Mouse (Mus musculus) cerebellum, adult 11 months (tissue): ENCODE measurements around the gene Mpo.

Source experiments
- DNase-seq: peaks from one replicate; pipeline ENCODE4 v3.0.0; 2022

Mpo gene

GRCm38 (mm10) chr11:87793460-87793859 is at the start of gene Mpo:
TSS of gene Mpo (plus strand) at chr11:87793581.
- DNase-seq: no peak

DNA sequence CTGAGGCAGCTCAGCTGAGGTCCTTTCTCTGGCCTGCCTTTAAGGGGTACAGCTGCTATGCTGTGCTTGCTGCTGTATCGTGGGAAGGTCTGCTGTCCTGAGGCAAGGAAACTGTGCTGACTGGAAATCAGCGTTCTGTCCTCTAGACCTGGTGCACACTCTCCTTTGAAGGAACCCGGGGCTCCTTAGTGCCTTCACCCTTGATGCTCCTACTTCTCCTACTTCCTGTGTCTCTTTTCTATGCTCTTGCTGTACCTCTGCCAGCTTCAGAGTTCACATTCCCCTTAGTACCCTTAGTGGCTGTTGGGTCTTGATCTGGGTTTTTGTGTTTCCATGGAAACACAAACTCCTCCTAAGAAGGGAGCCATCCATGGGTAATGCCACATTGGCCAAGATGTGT is 49.7 kb upstream of the Mpo start:
- DNase-seq: no peak

DNA sequence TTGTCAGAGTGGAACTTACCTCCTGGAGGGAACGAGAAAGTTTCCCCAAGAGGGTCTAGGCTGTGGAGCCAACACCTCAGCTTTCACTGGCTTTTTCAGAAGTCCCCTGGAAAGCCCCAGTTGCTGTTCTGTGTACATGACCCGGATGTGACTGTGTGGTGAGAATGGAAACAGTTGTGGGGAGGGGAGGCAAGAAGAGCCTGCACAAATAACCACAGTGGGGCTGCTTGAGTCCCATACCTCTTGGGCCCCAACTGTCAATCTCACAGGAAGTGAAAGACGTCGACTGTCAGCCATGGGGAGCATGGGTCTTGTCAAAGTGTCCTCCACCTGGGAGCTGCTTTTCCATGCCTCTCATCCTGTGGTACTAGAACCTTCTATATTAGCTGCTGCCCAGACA is 48.4 kb upstream of the Mpo start:
- no peak for DNase-seq

DNA sequence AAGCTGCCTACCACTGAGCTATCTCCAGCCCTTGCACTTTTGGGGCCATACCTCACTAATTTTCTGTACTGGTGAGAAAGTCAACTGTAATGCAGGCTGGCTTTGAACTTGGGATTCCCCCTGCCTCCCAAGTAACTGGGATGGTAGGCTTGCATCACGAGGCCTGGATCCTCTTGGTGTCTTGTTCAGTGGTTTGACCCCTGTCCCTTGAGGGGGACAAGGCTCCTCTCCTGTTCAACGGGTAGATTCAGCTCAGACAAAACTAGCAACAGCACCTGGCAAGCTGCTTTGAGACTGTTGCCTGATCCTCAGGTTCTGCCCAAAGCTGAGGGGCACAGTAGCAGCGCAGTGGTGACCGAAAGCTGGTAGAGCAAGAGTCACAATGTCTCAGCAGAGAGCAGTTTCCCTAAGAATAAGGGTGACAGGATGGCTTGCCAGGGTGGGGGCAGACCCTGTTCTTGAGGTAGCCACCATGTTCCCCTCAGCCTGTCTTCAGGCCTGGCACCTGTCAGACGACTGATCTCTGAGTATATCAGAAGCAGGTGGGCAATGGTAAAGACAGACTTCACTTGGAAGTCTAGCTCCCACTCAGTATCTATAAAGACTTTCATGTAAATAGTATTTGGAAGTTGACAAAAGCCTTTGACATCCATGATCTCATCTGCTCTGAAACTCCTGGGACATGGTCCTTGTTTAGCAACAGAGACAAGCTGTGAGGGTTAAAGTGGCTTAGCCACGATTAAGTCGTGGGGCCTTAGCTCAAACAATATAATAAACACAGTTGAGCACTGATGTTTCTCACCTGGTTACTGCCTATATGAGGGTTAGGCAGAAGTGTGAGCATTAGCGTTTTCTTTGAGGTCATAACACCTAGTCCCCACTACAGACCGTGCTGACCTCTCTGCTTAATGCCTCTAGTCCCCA is 47.5 kb upstream of the Mpo start:
- no peak for DNase-seq

GRCm38 (mm10) chr11:87747312-87747711 is 46.1 kb upstream of the Mpo start:
- DNase-seq: no peak

- no peak for DNase-seq
These were observed 45.7 kb upstream of the Mpo start for GRCm38 (mm10) chr11:87747716-87748115.

DNA sequence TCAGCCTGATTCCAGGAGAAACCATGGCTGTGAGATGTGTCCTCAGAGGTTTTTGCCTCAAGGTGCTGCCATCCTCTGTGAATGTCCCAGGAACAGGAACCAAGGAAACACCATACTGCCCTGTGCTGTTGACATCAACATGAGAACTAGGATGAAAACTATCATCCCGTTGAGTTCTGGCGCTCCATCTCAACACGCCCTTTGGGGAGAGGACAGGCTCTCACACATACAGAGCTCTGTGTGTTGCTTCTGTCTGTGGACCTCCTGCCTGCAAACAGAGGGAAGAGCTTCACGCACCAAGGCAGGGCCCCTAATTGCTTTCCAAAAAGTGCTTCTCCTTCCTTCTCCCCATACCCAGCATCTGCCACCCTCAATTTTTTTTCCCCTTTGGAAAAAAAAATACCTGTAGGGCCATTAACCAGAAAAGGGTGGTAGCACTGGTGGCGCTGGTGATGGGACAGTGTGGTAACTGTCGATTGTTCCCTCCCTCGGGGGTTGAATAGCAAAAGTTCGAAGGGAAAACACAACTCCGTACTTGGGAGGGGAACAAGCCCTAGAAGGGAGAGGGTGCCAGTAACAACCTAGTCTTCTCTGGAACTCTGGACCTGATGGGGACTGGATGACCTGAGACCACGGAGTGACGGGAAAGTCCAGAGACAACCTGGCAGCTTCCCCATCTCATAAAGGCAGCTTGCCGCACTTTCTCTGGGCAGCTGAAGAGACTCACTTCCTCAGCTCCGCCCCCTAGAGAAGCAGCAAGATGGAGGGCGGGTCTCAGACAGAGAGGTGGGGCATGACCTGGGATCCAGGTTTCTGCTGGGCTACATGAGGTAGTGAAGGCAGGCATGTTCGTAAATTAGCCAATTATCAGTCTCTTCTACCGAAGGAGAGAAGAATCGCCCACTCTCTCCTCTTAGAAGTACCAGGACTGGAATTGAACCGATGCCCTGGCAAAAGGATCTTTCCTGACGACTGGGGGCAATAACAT is 45.0 kb upstream of the Mpo start:
- no peak for DNase-seq

GRCm38 (mm10) chr11:87749192-87750042 is 44.0 kb upstream of the Mpo start:
- no peak for DNase-seq

GRCm38 (mm10) chr11:87750043-87750421 is 43.3 kb upstream of the Mpo start:
- no peak for DNase-seq

DNA sequence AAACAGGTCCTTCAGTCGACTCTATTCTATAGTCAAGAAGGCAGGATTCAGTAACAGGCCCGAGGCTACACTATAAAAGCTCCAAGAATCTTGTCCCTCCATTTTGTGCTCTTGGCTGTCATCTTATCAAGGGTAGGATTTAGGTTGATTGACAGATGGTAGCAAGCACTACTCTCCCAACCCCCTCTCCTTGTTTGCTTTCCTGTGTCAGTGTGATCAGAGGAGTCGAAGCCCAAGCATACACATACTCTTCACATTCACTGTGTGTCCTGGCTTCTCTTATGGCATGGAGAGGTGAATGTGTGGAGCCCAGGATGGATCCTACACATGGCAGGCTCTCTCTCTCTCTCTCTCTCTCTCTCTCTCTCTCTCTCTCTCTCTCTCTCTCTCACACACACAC is 42.9 kb upstream of the Mpo start:
- no peak for DNase-seq

DNA sequence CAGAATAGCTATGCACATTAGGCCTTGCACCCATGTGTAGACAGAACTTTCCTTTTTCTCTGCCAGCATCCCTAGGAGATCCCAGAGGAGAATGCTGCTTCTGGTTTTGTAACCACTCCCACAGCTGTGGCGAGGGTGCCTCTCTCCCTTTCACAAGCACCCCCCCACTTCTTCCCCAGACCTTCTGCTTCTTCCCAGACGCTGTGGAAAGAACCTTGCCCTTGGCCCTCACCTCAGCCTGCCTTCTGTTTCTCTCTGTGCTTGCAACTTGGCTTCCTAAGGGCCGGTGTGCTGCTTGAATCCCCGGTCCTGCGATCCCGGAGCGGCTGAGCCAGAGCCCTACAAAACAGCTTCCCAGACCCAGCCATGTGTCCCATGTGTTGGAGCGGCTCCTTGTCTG is 42.4 kb upstream of the Mpo start:
- no peak for DNase-seq

- no peak for DNase-seq
These were observed 41.9 kb upstream of the Mpo start for GRCm38 (mm10) chr11:87751491-87751966.

GRCm38 (mm10) chr11:87752307-87752706 is 41.1 kb upstream of the Mpo start:
- no peak for DNase-seq

GRCm38 (mm10) chr11:87753255-87753654 is 40.1 kb upstream of the Mpo start:
- DNase-seq: no peak

GRCm38 (mm10) chr11:87753891-87754501 is 39.4 kb upstream of the Mpo start:
- no peak for DNase-seq

- DNase-seq: no peak
These were observed 38.8 kb upstream of the Mpo start for GRCm38 (mm10) chr11:87754603-87755002.

DNA sequence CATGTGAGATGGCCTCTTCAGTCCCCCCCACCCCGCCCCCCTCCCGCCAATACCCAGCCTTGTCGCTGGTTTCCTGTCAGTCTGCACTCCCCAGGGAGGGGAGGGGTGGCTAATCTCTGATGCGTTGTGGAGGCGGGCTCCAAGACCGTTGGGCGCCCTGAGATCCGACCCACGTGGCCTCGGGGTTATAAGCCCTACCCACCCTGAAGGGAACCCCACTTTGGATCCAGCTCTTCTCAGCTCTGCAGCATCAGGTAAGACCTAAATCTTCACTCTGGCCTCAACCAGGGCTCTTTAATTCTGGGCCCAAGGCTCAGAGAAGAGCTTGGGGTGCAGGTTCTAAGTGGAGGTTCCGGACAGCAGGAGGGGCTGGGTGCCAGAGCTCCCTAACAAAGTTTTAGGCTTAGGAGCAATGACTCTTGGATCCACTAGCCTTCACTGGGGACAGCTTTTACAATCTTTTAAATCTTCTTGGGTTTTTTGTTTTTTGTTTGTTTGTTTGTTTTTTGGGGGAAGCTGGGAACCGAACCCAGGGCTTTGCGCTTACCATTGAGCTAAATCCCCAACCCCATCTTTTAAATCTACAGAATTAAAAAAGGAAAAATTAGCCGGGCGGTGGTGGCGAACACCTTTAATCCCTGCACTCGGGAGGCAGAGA is 37.9 kb upstream of the Mpo start:
- no peak for DNase-seq

DNA sequence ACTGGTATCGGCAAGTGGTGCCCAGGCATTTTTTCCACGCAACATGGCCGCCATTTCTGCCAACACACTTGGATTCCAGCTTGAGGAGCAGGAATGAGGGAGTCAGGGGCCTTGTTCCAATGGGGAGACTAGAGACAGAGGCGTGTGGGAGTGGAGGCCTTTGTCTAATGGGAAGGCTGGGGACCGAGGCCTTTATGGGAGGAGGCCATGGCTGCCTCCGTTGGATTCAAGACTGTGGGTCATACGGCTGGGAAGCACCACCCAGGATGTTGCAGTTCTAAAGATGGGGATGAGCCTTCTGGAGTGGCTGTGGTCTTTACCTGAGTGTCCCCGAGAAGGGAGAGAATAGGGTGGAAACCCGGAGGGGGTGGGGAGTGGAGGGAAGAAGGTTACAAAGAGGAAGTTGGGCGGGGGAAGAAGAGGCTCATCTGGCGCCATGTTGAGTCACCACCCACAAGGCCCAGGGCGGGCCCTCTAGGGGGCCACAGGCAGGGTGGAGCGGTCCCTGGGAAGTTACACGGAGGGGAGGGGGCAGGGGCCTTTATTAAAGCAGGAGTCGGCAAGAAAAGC is 37.0 kb upstream of the Mpo start:
- DNase-seq: no peak

GRCm38 (mm10) chr11:87757001-87757954 is 36.1 kb upstream of the Mpo start:
- no peak for DNase-seq
